ENCODE assay signal across 30 mouse cellular contexts in genomic region chr12:75924852-75925251, GRCm38 (mm10).
"Had no signal": no experiment of that assay in that cellular context is flagged by ENCODE, and none has a peak within 500 bp of the region (broad histone marks: within the 10 kb centered on the region; RNA-seq: fewer than 3 reads in every experiment).

No protein-coding gene starts in this region.

- H3K27ac ChIP-seq: limb, embryonic 10.5 days; limb, embryonic 12.5 days; limb, embryonic 13.5 days; limb, embryonic 15.5 days; liver, embryonic 12.5 days; liver, embryonic 13.5 days; liver, embryonic 14.5 days; liver, embryonic 15.5 days; lung, embryonic 15.5 days; macrophage; midbrain, embryonic 10.5 days; midbrain, embryonic 12.5 days; midbrain, embryonic 13.5 days; midbrain, embryonic 15.5 days; neural tube, embryonic 12.5 days had no signal

- H3K4me2 ChIP-seq: limb, embryonic 12.5 days; limb, embryonic 13.5 days; limb, embryonic 15.5 days; liver, embryonic 11.5 days; liver, embryonic 12.5 days; liver, embryonic 13.5 days; liver, embryonic 15.5 days; lung, embryonic 14.5 days; lung, embryonic 15.5 days; midbrain, embryonic 11.5 days; midbrain, embryonic 12.5 days; midbrain, embryonic 13.5 days; midbrain, embryonic 15.5 days; neural tube, embryonic 12.5 days had no signal

- H3K27me3 ChIP-seq: limb, embryonic 12.5 days; limb, embryonic 13.5 days; limb, embryonic 15.5 days; liver, embryonic 12.5 days; liver, embryonic 13.5 days; liver, embryonic 15.5 days; lung, embryonic 15.5 days; megakaryocyte, embryonic 14.5 days; midbrain, embryonic 12.5 days; midbrain, embryonic 13.5 days; midbrain, embryonic 15.5 days; neural tube, embryonic 12.5 days had no signal

- DNase-seq: left cerebral cortex, postnatal 4 days; liver; liver, embryonic 13.5 days; liver, postnatal 0 days; lung, adult 18-20 months; lung, adult 2 months; lung, embryonic 14.5 days; lung, postnatal 10 days; lung, postnatal 14 days; lung, postnatal 36 days; lung, postnatal 4 days; midbrain, embryonic 14.5 days had no signal

- H3K9me3 ChIP-seq: limb, embryonic 10.5 days; limb, embryonic 12.5 days; limb, embryonic 13.5 days; limb, embryonic 15.5 days; liver, embryonic 12.5 days; liver, embryonic 13.5 days; liver, embryonic 15.5 days; lung, embryonic 15.5 days; megakaryocyte, embryonic 14.5 days; midbrain, embryonic 10.5 days; midbrain, embryonic 12.5 days; midbrain, embryonic 13.5 days; midbrain, embryonic 15.5 days; neural tube, embryonic 12.5 days had no signal

- H3K9ac ChIP-seq: limb, embryonic 12.5 days; limb, embryonic 13.5 days; limb, embryonic 15.5 days; liver, embryonic 12.5 days; liver, embryonic 13.5 days; liver, embryonic 14.5 days; liver, embryonic 15.5 days; liver, postnatal 0 days; lung, embryonic 14.5 days; lung, embryonic 15.5 days; midbrain, embryonic 12.5 days; midbrain, embryonic 13.5 days; midbrain, embryonic 15.5 days; neural tube, embryonic 12.5 days had no signal

- H3K4me3 ChIP-seq: limb, embryonic 10.5 days; limb, embryonic 12.5 days; limb, embryonic 13.5 days; limb, embryonic 15.5 days; liver, embryonic 12.5 days; liver, embryonic 13.5 days; liver, embryonic 15.5 days; lung, embryonic 15.5 days; megakaryocyte, embryonic 14.5 days; midbrain, embryonic 10.5 days; midbrain, embryonic 12.5 days; midbrain, embryonic 13.5 days; midbrain, embryonic 15.5 days; myocyte; neural tube, embryonic 12.5 days had no signal

- H3K4me1 ChIP-seq: limb, embryonic 10.5 days; limb, embryonic 12.5 days; limb, embryonic 13.5 days; limb, embryonic 15.5 days; liver, embryonic 12.5 days; liver, embryonic 13.5 days; liver, embryonic 15.5 days; lung, embryonic 15.5 days; midbrain, embryonic 12.5 days; midbrain, embryonic 15.5 days had no signal
